Mouse (Mus musculus): ENCODE measurements around the gene Ctf2.

- TF ChIP-seq EP300 (optimal IDR thresholded peaks at IDR 0.05) (no peak), CTCF (IDR thresholded peaks at IDR 0.05; ENCODE audit: low read depth) (no peak)
These were observed 13.3 kb upstream of the Ctf2 start for GRCm38 (mm10) chr7:127745251-127745651.
